Mouse (Mus musculus) 416B (cell line): ENCODE results near the gene Ccdc150.
A peak's percentile ranks its signal among the peaks of the same experiment; 100 is the strongest.

ENCODE experiments used
- DNase-seq: peaks from one replicate; pipeline ENCODE4 v3.0.0; 2011; ENCODE audit warnings: low read depth

The Ccdc150 gene

DNA sequence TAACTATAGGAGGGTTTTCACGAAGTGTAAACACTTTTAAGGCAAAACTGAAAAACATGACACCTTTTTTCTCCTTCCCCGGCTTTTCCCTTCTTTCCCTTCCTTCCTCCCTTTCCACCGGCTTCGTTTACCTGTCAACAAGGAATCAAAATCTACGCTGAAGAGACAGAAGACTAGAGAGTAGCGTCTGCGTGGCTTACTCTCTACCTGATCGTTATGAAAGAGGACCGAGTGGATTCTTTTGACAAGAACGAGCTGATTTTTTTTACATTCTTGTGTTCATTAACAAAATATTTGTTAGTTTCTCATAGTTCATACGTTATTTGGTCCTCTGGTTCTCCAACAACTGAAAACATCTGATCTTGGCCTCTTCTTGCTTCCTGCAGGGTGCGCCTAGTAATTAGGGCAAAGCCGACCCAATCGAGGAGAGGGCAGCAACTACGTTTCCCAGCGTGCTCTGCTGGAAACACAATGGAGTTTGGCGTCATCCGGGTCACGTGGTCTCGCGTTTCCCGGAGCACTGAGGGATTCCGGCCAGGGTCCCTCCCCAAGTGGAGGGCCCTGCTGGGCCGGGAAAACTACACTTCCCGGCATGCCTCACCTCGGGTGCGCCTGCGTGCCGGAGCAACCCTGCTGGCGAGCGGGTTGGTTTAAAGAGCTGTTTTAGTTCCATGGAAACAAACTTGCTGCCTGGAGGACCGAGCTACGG, at the start of gene Ccdc150:
TSS of gene Ccdc150 (plus strand) at position 526 of the 709 bp plus-strand sequence.
- peak; percentile 84 for DNase-seq

DNA sequence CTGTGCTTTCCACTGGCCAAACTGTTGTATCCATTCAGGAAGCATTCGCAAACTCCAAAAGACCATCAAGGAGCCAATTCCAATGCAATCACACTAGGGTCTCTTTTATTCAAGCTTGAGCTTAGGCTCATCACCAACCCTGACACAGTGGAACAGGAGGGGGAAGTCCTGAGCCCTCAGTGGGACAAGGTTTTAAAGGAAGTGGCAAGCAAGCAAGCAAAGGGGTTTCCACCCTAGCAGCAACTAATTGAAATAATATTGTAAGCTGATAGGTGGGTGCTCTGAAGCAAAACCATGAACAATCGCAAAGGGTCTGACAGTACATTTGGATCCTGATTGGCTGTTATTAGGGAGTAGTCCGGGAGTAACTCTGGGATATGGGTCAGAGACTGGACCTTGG, 30.2 kb upstream of the Ccdc150 start:
- DNase-seq = no peak

DNA sequence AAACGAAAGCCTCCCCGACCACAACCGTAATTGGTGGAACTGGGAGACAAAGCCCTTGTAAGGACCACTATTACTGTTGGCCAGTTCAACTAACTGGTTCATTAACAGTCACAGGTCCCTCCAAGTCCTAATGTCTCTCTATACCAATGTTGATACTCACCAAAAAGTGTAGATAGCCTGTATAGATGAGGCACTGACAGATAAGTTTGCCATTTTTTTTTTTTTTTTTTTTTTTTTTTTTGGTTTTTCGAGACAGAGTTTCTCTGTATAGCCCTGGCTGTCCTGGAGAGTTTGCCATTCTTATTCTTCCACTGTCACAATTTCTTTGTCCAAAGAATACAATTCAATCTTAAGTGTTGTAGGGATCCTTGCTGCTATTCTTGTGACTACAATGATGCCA, 7.8 kb upstream of the Ccdc150 start:
- no peak for DNase-seq

DNA sequence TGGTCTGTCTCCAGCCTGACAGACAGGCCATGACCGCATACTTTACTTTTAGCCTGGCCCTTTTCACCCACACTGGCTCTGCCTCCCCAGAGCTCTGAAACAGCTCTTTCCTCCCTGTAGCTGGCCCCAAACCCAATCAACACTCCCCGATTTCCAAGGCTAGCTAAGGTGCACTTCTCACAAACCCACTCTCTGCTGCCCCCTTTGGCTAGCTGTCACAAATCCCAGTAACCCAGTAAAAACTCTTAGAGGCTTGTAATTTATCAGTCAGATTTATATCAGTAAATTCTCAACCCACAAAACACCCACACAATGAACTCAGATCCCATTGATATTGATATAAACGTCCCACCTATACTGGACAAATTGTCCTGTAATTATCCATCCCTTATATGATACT, 25.1 kb downstream of the Ccdc150 start:
- DNase-seq = peak; percentile 4

DNA sequence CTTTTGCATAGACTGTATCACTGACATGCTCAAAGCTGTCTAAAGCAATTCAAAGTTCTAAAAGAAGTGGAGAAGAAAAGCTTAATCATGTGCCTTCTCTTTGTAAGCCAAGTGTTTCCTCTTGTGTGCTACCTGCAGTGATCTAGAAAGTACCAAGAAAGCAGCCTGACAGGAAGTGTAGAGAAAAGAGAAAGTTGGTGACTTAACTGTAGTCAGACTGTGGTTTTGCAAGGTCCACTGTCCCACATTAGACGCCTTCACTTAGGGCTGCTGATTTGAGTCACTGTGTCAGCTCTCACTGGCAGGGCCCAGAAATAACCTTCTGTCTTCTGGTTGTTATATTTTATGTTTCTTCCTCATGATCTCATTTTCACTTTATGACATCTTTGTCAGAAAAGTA, 29.1 kb downstream of the Ccdc150 start:
- peak; percentile 5 for DNase-seq

DNA sequence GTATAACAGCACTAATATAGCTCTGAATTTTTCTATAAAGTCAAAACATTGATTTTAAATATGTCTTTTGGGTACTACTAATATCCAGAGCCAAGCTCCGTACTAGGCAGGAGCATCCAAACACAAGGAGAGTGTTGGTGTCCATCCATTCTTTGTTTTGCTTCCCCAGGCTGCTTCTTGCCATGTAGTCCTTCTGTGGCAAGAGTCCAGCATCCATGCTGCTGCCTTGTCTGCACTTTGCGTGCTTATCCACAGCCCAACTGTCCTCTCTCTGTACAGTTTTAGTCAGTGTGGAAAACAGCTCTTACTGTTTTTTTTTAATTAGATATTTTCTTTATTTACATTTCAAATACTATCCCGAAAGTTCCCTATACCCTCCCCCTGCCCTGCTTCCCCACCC, 30.2 kb downstream of the Ccdc150 start:
- DNase-seq = no peak

DNA sequence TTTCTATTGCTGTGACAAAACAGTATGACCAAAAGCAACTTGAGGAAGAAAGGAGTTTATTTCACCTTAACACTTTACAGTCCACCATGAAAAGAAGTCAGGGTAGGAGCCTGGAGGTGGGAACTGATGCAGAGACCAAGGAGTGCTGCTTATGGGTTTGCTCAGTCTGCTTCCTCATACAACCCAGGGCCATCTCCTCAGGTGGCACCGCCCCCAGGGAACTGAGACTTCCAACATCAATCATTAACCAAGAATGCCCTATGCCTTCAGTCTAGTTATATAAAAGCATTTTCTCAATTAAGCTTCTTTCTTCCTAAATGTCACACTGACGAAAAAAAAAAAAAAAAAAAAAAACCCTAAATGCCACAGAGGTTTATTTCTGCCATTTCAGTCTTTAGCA, 55.9 kb downstream of the Ccdc150 start:
- DNase-seq = no peak

DNA sequence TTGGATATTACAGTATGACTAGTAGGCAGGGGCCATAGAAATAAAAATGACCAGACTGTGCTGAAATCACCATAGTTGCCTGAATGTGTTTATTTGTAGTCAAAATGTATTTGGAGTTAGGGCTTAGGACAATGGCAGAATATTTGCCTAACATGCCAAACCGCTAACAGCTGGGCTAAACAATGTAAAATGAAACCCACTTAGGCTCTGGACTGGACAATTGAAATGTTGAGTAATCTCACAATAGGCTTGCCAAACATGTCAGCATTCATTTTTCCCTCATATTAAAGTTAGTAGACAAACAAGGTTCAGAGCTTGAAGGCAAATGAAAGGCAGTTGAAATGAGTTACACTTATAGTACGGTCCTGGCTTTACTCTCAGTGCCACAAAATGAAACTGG, 76.2 kb downstream of the Ccdc150 start:
- no peak for DNase-seq

DNA sequence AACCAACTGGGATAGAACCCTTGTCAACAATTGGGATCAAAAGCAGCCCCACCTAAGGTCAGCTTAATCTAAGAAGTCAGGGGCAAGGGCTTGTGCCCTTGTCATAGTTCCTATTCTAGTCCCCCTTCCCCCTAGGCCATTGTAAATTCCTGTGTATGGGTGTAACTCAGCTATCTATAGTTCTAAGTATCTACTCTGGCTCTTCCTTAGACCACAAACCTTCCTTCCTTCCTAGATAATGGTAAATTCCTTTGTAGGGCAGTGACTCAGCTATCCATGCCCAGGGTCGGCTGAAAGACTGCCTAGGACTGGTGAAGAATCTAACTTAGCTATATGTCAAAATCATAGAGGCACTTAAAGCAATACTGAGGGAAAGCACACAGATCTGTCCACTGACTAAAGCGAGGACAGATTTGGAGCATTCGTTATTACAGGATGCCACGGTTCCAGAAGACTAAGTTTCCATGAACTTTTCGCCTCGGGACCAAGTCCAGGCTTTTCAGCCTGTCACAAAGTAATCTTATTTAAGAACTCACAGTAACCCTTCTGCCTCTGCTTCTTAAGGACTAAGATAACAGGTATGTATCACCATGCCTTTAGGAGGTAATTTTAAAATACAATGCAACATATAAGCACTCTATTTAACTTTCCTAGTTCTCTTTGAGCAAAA, 77.5 kb downstream of the Ccdc150 start:
- DNase-seq = peak; percentile 7

DNA sequence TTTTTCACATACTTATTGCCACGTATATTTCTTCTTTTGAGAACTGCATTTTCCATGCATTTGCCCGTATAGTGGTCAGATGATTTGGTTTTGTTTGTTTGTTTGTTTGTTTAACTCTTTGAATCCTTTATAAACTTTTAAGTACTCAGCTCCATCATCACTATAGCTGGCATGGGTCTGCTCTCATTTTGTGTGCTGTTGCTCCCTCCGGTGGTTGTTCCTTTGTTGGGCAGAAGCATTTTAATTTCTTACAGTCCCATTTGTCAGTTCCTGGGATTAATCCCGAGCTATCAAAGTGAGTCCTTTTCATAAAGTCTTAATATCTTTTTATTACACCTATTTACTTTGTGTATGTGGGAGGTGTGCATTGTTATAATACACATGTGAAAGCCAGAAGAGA, 82.5 kb downstream of the Ccdc150 start:
- DNase-seq = peak; percentile 31

DNA sequence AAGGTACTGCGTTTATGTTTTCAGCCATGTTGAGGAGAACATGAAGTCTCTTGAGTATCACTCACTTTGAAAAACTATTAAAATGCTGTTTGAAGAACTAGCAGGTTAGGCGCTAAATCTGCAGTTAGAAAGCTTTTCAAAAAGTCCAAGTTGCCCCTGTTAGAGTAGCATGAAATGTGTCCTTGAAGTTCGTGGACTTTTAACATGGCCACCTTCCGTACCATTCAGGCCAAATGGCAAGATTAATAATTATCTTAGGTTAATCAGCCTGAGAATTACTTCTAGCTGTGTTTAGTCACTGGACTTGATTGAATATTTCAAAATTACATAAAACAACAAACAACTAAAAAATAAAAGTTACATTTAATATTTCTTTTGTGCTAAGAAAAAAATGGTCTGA, 104.3 kb downstream of the Ccdc150 start:
- DNase-seq = no peak

DNA sequence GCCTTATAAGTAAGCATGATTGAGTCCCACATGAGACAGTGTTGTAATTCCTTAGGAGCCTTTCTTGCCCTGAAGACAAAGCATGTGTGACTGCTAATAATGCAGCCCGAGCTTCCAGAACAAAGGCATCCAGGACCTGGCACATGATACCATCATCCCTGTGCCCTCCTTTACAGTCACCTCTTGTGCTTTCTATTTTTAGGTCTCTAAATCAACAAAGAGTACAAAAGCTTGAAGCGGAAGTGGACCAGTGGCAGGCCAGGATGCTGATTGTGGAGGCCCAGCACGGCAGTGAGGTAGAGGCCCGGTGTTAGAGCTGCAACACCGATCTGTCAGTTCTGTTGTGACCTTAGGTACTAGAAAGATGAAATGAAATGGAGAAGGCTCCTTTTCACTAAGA, 105.0 kb downstream of the Ccdc150 start:
- no peak for DNase-seq

DNA sequence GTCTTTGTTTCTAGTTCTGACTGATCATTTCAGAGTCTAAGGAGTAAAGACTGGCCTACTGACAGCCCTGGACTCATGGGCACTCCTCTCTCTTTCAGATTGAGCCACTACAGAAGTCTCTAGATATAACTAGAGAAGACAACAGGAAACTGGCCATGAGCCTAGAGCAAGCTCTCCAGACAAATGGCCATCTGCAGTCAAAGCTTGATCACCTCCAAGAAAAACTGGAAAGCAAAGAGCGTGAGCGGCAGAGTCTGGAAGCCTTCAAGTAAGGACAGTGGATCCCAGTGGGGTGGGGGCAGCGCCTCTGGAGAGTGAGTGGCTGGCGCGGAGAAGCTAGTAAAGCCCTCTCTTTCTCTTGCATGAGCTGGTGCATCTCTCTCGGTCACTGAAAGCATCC, 106.1 kb downstream of the Ccdc150 start:
- no peak for DNase-seq

DNA sequence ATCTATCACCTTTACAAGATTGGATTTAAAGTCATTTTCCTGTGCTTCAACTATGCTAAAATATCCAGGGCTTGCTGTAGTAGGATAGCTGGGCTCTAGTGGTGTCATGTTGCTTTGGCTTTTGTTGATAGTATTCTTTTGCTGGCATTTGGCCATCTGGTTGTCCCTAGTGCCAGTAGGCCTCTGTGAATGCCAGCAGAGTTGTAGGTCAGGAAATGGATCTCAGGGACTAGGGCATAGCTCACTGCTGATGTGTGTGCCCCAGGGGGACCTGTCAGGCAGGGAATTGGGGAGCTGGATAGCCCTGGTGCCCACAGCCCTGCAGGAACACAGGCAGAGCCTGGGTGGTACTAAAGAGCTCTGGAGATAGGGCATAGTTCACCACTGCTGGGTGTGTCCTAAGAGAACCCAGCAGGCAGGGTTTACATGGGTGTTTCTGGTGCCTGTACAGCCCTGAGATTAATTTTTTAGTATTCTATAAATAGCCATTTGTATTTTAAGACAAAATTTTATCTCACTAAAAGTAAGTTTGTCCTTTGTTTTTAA, 127.1 kb downstream of the Ccdc150 start:
- DNase-seq = no peak

DNA sequence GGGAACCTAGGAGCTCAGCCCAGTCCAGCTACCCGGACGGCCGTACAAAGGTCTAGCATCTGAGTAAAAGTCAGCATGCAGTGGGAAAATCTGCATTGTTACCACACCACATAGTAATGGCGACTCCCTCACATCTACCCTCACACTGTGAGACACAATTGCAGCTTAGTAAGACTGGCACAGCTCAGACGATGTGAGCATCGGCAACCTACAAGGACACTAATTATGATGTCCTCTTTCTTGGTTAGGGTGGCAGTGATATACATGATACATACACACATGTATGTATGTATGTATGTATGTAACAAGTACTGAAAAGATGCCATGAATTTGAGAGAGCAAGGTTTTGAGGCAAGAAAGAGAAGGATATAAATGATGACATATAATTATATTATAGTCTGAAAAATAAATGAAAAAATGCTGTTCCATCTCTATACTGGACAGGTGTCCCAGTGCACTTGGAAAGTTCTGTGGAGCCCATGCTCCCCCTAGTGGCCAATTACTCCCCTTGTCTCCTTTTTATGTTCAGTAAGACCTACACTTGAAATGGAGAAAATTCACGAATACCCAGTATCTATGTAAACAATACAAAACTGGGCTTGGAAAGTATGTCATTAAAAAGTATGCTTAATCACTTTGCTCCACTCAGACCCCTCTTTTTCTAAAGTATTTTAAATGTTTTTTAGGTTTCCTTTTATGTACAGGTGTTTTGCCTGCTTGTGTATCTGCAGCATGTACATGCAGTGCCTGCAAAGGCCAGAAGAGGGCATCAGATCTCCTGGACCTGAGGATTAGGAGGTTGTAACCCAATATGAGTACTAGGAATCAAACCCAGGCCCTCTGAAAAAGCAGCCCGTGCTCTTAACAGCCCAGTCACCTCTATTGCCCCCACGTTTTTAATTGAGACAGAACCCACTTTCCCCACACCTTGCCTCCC, 130.8 kb downstream of the Ccdc150 start:
- peak; percentile 72 for DNase-seq

DNA sequence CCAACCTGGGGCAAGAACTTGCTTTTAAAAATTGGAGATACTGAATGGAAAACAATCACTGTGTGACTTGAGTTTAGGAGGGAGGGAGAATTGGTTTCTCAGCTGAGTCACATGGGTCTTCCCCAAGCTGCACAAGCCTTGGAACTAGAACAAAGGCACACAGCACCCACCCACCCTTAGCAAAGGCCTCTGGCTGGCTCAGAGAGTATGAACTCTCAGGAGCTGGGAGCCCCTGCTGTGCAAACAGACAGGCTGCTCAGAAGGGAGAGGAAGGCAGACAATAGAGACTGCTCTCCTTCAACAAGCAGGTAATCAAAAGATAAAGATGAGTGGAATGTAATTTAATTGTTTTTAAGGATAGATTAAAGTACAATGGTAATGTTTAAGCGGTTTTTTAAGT, 133.7 kb downstream of the Ccdc150 start:
- no peak for DNase-seq

DNA sequence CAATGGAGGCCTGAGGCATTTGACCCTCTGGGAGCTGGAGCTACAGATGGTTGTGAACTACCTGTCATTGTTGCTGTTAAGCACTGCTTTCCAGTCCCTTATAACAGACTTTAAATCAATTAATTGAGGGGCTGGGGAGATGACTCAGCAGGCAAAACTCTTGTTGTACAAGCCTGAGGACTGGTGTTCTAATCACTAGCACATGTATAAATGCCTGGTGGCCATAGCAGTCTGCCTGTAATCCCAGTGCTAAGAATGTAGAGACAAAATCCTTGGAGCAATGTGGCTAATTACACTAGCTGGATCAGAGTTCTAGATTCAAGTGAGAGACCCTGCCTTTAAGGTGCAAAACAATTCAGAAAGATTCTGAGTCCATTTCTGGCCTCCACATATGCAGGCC, 152.3 kb downstream of the Ccdc150 start:
- no peak for DNase-seq
